Mouse (Mus musculus) G1E (cell line): ENCODE results near the gene Sdccag8.

ENCODE experiments used
- CTCF ChIP-seq: IDR thresholded peaks from 2 replicates; pipeline ENCODE4 v1.5.1; 2012; ENCODE audit warnings: low read depth, low read length, inconsistent platforms, mixed read lengths
- GATA1 ChIP-seq: IDR thresholded peaks from 2 replicates; pipeline ENCODE4 v1.6.1; 2012; ENCODE audit warnings: borderline replicate concordance, low read length, inconsistent platforms, mixed read lengths
- POLR2AphosphoS5 ChIP-seq: IDR thresholded peaks from 2 replicates; pipeline ENCODE4 v1.6.1; 2012; ENCODE audit warnings: low read depth, low read length, inconsistent platforms; ENCODE audit not compliant: insufficient replicate concordance
- TAL1 ChIP-seq: conservative IDR thresholded peaks from 2 replicates; pipeline ENCODE4 v1.6.1; 2012; ENCODE audit warnings: low read depth, low read length, inconsistent platforms, mixed read lengths

GRCm38 (mm10) chr1:176946796-176947181 is 132.3 kb downstream of the Sdccag8 start:
- TF ChIP-seq CTCF, result no peak
- no peak for TF ChIP-seq POLR2AphosphoS5
- TF ChIP-seq GATA1, result no peak
- no peak for TF ChIP-seq TAL1
